ENCODE assay signal across 10 mouse cellular contexts in genomic region chr14:51092073-51092620, GRCm38 (mm10). TPM values are rescaled to one million over a fixed set of nuclear protein-coding genes. Genes with fewer than 3 reads are reported as not detected.
DNase-seq lines count a peak whose midpoint lies in the region; ATAC-seq and TF ChIP-seq lines count a peak whose summit lies in the region.
"Had no signal": no experiment of that assay in that cellular context is flagged by ENCODE, and none has a peak within 500 bp of the region (broad histone marks: within the 10 kb centered on the region; RNA-seq: fewer than 3 reads in every experiment).

No protein-coding gene starts in this region.

- 45% methylated on average over 8 of the region's 8 CpGs for WGBS in forebrain, embryonic 14.5 days
- WGBS in forebrain, embryonic 12.5 days, result 60% methylated on average over 8 of the region's 8 CpGs
- WGBS in liver, adult 2 months, result 38% methylated on average over 8 of the region's 8 CpGs
- 37% methylated on average over 8 of the region's 8 CpGs for whole genome bisulfite sequencing in intestine, embryonic 14.5 days
- WGBS in neural tube, embryonic 14.5 days, result 58% methylated on average over 8 of the region's 8 CpGs

- DNase-seq in forebrain, embryonic 14.5 days (ENCODE audit: low spot score), result no peak
- peak; percentile 23 for DNase-seq in liver, adult 2 months (ENCODE audit: extremely low read depth, low read depth, low spot score)
- DNase-seq in liver, result no peak
- no peak for DNase-seq in intestine, embryonic 14.5 days (ENCODE audit: low spot score)
- DNase-seq in adrenal gland, postnatal 25 days, result no peak
- no peak for DNase-seq in thymus, postnatal 14 days
- DNase-seq: kidney, adult 8-10 months; right cerebral cortex, postnatal 25 days had no signal

- no peak for TF ChIP-seq CTCF in liver, adult 2 months (IDR thresholded peaks at IDR 0.05; ENCODE audit: low read depth, low read length)

- no peaks in the 10 kb centered on the region for H3K36me3 ChIP-seq in forebrain, embryonic 14.5 days (ENCODE audit: control insufficient read depth, insufficient read depth, low read length)
- H3K36me3 ChIP-seq in forebrain, embryonic 12.5 days (replicated peaks), result no peaks in the 10 kb centered on the region
- no peaks in the 10 kb centered on the region for H3K36me3 ChIP-seq in liver, adult 2 months (ENCODE audit: control insufficient read depth, insufficient read depth, low read length)
- no peaks in the 10 kb centered on the region for H3K36me3 ChIP-seq in intestine, embryonic 14.5 days (ENCODE audit: control insufficient read depth, insufficient read depth, low read length)
- no peaks in the 10 kb centered on the region for H3K36me3 ChIP-seq in neural tube, embryonic 14.5 days (ENCODE audit: control insufficient read depth, insufficient read depth, low read length)

- no peak for ATAC-seq in forebrain, embryonic 14.5 days
- ATAC-seq in forebrain, embryonic 12.5 days (ENCODE audit: low FRiP score), result no peak
- ATAC-seq in intestine, embryonic 14.5 days (replicated peaks; ENCODE audit: low FRiP score, low TSS enrichment, low read depth), result no peak
- no peak for ATAC-seq in neural tube, embryonic 14.5 days (ENCODE audit: low read depth)

- peak overlapping the region; percentile 57; the same call in 1 of the 2 replicates for H3K4me3 ChIP-seq in forebrain, embryonic 14.5 days (ENCODE audit: low read depth, low read length)
- H3K4me3 ChIP-seq in forebrain, embryonic 12.5 days (replicated peaks), result no peak overlapping the region
- H3K4me3 ChIP-seq in liver, adult 2 months (ENCODE audit: insufficient read depth, low read depth, low read length), result peak overlapping the region; percentile 27; the same call in 1 of the 2 replicates
- H3K4me3 ChIP-seq in intestine, embryonic 14.5 days (ENCODE audit: low read depth, low read length), result peak overlapping the region; percentile 74
- H3K4me3 ChIP-seq in neural tube, embryonic 14.5 days (ENCODE audit: low read depth, low read length), result peak overlapping the region; percentile 52

- H3K27ac ChIP-seq in forebrain, embryonic 14.5 days (ENCODE audit: low read depth, low read length), result no peak overlapping the region
- H3K27ac ChIP-seq in forebrain, embryonic 12.5 days, result no peak overlapping the region
- H3K27ac ChIP-seq in liver, adult 2 months (replicated peaks; ENCODE audit: insufficient read depth, low read depth, low read length), result peak overlapping the region; percentile 69
- peak overlapping the region; percentile 92; the same call in 1 of the 2 replicates for H3K27ac ChIP-seq in intestine, embryonic 14.5 days (ENCODE audit: low read depth)
- H3K27ac ChIP-seq in neural tube, embryonic 14.5 days (ENCODE audit: low read depth, low read length), result no peak overlapping the region

- no peaks in the 10 kb centered on the region for H3K9me3 ChIP-seq in forebrain, embryonic 14.5 days (replicated peaks; ENCODE audit: control insufficient read depth, low read length)
- H3K9me3 ChIP-seq in forebrain, embryonic 12.5 days, result no peaks in the 10 kb centered on the region
- H3K9me3 ChIP-seq in intestine, embryonic 14.5 days (ENCODE audit: control insufficient read depth, low read length), result no peaks in the 10 kb centered on the region
- no peaks in the 10 kb centered on the region for H3K9me3 ChIP-seq in neural tube, embryonic 14.5 days (ENCODE audit: control insufficient read depth, low read length)

- H3K4me2 ChIP-seq in forebrain, embryonic 14.5 days (ENCODE audit: low read length), result peak overlapping the region; percentile 63
- H3K4me2 ChIP-seq in forebrain, embryonic 12.5 days, result no peak overlapping the region
- peak overlapping the region; percentile 58 for H3K4me2 ChIP-seq in intestine, embryonic 14.5 days (ENCODE audit: low read length)
- peak overlapping the region; percentile 77 for H3K4me2 ChIP-seq in neural tube, embryonic 14.5 days (ENCODE audit: low read depth, low read length)

- H3K79me2 ChIP-seq in liver, adult 2 months (ENCODE audit: control insufficient read depth, insufficient read depth, low read length), result peaks cover 4% of the 10 kb centered on the region; the same call in 1 of the 2 replicates

- no peaks in the 10 kb centered on the region for H3K27me3 ChIP-seq in forebrain, embryonic 14.5 days (replicated peaks; ENCODE audit: control insufficient read depth, insufficient read depth, low read length)
- H3K27me3 ChIP-seq in forebrain, embryonic 12.5 days, result no peaks in the 10 kb centered on the region
- H3K27me3 ChIP-seq in liver, adult 2 months (ENCODE audit: control insufficient read depth, insufficient read depth, low read length), result no peaks in the 10 kb centered on the region
- no peaks in the 10 kb centered on the region for H3K27me3 ChIP-seq in intestine, embryonic 14.5 days (replicated peaks; ENCODE audit: control insufficient read depth, insufficient read depth, low read length)
- H3K27me3 ChIP-seq in neural tube, embryonic 14.5 days (ENCODE audit: control insufficient read depth, insufficient read depth, low read length), result no peaks in the 10 kb centered on the region

- H3K9ac ChIP-seq in forebrain, embryonic 14.5 days (ENCODE audit: low read length), result no peak overlapping the region
- no peak overlapping the region for H3K9ac ChIP-seq in forebrain, embryonic 12.5 days
- peak overlapping the region; percentile 51 for H3K9ac ChIP-seq in liver, adult 2 months (ENCODE audit: low read depth, low read length)
- H3K9ac ChIP-seq in intestine, embryonic 14.5 days (ENCODE audit: low read length), result peak overlapping the region; percentile 68; the same call in 1 of the 2 replicates
- no peak overlapping the region for H3K9ac ChIP-seq in neural tube, embryonic 14.5 days (replicated peaks; ENCODE audit: low read depth, low read length)

- no peaks in the 10 kb centered on the region for H3K4me1 ChIP-seq in forebrain, embryonic 14.5 days (ENCODE audit: control insufficient read depth, insufficient read depth, low read length)
- H3K4me1 ChIP-seq in forebrain, embryonic 12.5 days, result peaks cover 11% of the 10 kb centered on the region
- peaks cover 17% of the 10 kb centered on the region for H3K4me1 ChIP-seq in liver, adult 2 months (ENCODE audit: control insufficient read depth, insufficient read depth, low read length)
- peaks cover 2% of the 10 kb centered on the region; the same call in 1 of the 2 replicates for H3K4me1 ChIP-seq in intestine, embryonic 14.5 days (replicated peaks; ENCODE audit: control insufficient read depth, insufficient read depth, low read length)
- no peaks in the 10 kb centered on the region for H3K4me1 ChIP-seq in neural tube, embryonic 14.5 days (ENCODE audit: control insufficient read depth, insufficient read depth, low read length)

- no peak for TF ChIP-seq POLR2A in liver, adult 2 months (IDR thresholded peaks at IDR 0.05; ENCODE audit: extremely low read depth, insufficient read depth, low read length)

RNA-seq across cellular contexts. Expression of gene Ang, which starts 1.2 kb away (rescaled TPM):
- polyA plus RNA-seq in forebrain, embryonic 14.5 days (2014; fragmentation: Nextera tagmentation; extraction: Ambion mirVana), result 2.2 and 2.8 TPM in 2 replicates
- polyA plus RNA-seq in forebrain, embryonic 12.5 days (2016; fragmentation: Nextera tagmentation; extraction: Ambion mirVana), result 1.6 and 1.7 TPM in 2 replicates
- total RNA-seq in liver, adult 2 months (2014; rRNA removed), result 224 and 249 TPM in 2 replicates
- 541 and 671 TPM in 2 replicates for polyA plus RNA-seq in liver, adult 2 months (2012; rRNA removed)
- polyA plus RNA-seq in intestine, embryonic 14.5 days (2014; fragmentation: Nextera tagmentation; extraction: Ambion mirVana), result 34.0 and 38.6 TPM in 2 replicates
- 2.7 and 2.9 TPM in 2 replicates for polyA plus RNA-seq in neural tube, embryonic 14.5 days (2014; fragmentation: Nextera tagmentation; extraction: Ambion mirVana)
- 3.3 and 4.4 TPM in 2 replicates for total RNA-seq in adrenal gland, postnatal 25 days (2021)

RNA-seq across cellular contexts. Expression of gene Rnase4, which starts 1.3 kb away (rescaled TPM):
- 11.5 and 14.2 TPM in 2 replicates for polyA plus RNA-seq in forebrain, embryonic 14.5 days (2014; fragmentation: Nextera tagmentation; extraction: Ambion mirVana)
- 8.3 and 9.1 TPM in 2 replicates for polyA plus RNA-seq in forebrain, embryonic 12.5 days (2016; fragmentation: Nextera tagmentation; extraction: Ambion mirVana)
- total RNA-seq in liver, adult 2 months (2014; rRNA removed), result 1,910 and 2,134 TPM in 2 replicates
- 1,816 and 2,115 TPM in 2 replicates for polyA plus RNA-seq in liver, adult 2 months (2012; rRNA removed)
- 142 and 151 TPM in 2 replicates for polyA plus RNA-seq in intestine, embryonic 14.5 days (2014; fragmentation: Nextera tagmentation; extraction: Ambion mirVana)
- 12.2 and 17.6 TPM in 2 replicates for polyA plus RNA-seq in neural tube, embryonic 14.5 days (2014; fragmentation: Nextera tagmentation; extraction: Ambion mirVana)
- 28.7 TPM in 2 replicates for total RNA-seq in adrenal gland, postnatal 25 days (2021)

RNA-seq across cellular contexts. Expression of gene Olfr750, which starts 17.9 kb away (rescaled TPM):
- polyA plus RNA-seq in forebrain, embryonic 14.5 days (2014; fragmentation: Nextera tagmentation; extraction: Ambion mirVana), result not detected in 2 replicates
- polyA plus RNA-seq in forebrain, embryonic 12.5 days (2016; fragmentation: Nextera tagmentation; extraction: Ambion mirVana), result not detected in 2 replicates
- not detected in 2 replicates for total RNA-seq in liver, adult 2 months (2014; rRNA removed)
- polyA plus RNA-seq in liver, adult 2 months (2012; rRNA removed), result not detected in 2 replicates
- not detected in 2 replicates for polyA plus RNA-seq in intestine, embryonic 14.5 days (2014; fragmentation: Nextera tagmentation; extraction: Ambion mirVana)
- not detected in 2 replicates for polyA plus RNA-seq in neural tube, embryonic 14.5 days (2014; fragmentation: Nextera tagmentation; extraction: Ambion mirVana)
- not detected in 2 replicates for total RNA-seq in adrenal gland, postnatal 25 days (2021)

RNA-seq across cellular contexts. Expression of gene Eddm3b, which starts 22.1 kb away (rescaled TPM):
- not detected in 2 replicates for polyA plus RNA-seq in forebrain, embryonic 14.5 days (2014; fragmentation: Nextera tagmentation; extraction: Ambion mirVana)
- polyA plus RNA-seq in forebrain, embryonic 12.5 days (2016; fragmentation: Nextera tagmentation; extraction: Ambion mirVana), result not detected in 2 replicates
- total RNA-seq in liver, adult 2 months (2014; rRNA removed), result not detected in 2 replicates
- polyA plus RNA-seq in liver, adult 2 months (2012; rRNA removed), result not detected in 2 replicates
- polyA plus RNA-seq in intestine, embryonic 14.5 days (2014; fragmentation: Nextera tagmentation; extraction: Ambion mirVana), result 0.12 TPM in 1 of 2 replicates, not detected in the other
- not detected in 2 replicates for polyA plus RNA-seq in neural tube, embryonic 14.5 days (2014; fragmentation: Nextera tagmentation; extraction: Ambion mirVana)
- not detected in 2 replicates for total RNA-seq in adrenal gland, postnatal 25 days (2021)

RNA-seq across cellular contexts. Expression of gene Rnase6, which starts 31.6 kb away (rescaled TPM):
- 0.33 and 1.3 TPM in 2 replicates for polyA plus RNA-seq in forebrain, embryonic 14.5 days (2014; fragmentation: Nextera tagmentation; extraction: Ambion mirVana)
- 0.18 and 0.19 TPM in 2 replicates for polyA plus RNA-seq in forebrain, embryonic 12.5 days (2016; fragmentation: Nextera tagmentation; extraction: Ambion mirVana)
- total RNA-seq in liver, adult 2 months (2014; rRNA removed), result 1.1 and 1.2 TPM in 2 replicates
- polyA plus RNA-seq in liver, adult 2 months (2012; rRNA removed), result 0.57 and 1.0 TPM in 2 replicates
- polyA plus RNA-seq in intestine, embryonic 14.5 days (2014; fragmentation: Nextera tagmentation; extraction: Ambion mirVana), result 0.91 and 2.1 TPM in 2 replicates
- 0.50 TPM in 1 of 2 replicates, not detected in the other for polyA plus RNA-seq in neural tube, embryonic 14.5 days (2014; fragmentation: Nextera tagmentation; extraction: Ambion mirVana)
- total RNA-seq in adrenal gland, postnatal 25 days (2021), result 0.94 TPM in 1 of 2 replicates, not detected in the other

Comparison
In these comparisons a context has a peak if more than half of its experiments do, and no peak if none do; other contexts are left out.
1. H3K27ac ChIP-seq: peak in liver, adult 2 months (single experiment) and intestine, embryonic 14.5 days (single experiment); none in forebrain, embryonic 14.5 days (single experiment), forebrain, embryonic 12.5 days (single experiment) and neural tube, embryonic 14.5 days (single experiment).
2. H3K9ac ChIP-seq: peak in liver, adult 2 months (single experiment) and intestine, embryonic 14.5 days (single experiment); none in forebrain, embryonic 14.5 days (single experiment), forebrain, embryonic 12.5 days (single experiment) and neural tube, embryonic 14.5 days (single experiment).
3. RNA of gene Ang, which starts 1.2 kb away (polyA plus RNA-seq): 541 to 671 TPM in liver, adult 2 months; 34.0 to 38.6 TPM in intestine, embryonic 14.5 days, 2.7 to 2.9 TPM in neural tube, embryonic 14.5 days, 2.2 to 2.8 TPM in forebrain, embryonic 14.5 days and 1.6 to 1.7 TPM in forebrain, embryonic 12.5 days; every median in the first group is over 10 times any median in the second.
4. RNA of gene Rnase4, which starts 1.3 kb away (polyA plus RNA-seq): 1,816 to 2,115 TPM in liver, adult 2 months; 142 to 151 TPM in intestine, embryonic 14.5 days, 12.2 to 17.6 TPM in neural tube, embryonic 14.5 days, 11.5 to 14.2 TPM in forebrain, embryonic 14.5 days and 8.3 to 9.1 TPM in forebrain, embryonic 12.5 days; every median in the first group is over 10 times any median in the second.